Mouse (Mus musculus): ENCODE results near the gene Sfi1.

- TF ChIP-seq POLR2A (IDR thresholded peaks at IDR 0.05; ENCODE audit: borderline replicate concordance, extremely low read depth, insufficient read depth, insufficient read length, poor library complexity, severe bottlenecking) = no peak
- no peak for TF ChIP-seq CTCF (IDR thresholded peaks at IDR 0.05; ENCODE audit: borderline replicate concordance, extremely low read depth, insufficient read depth, insufficient read length)
Measured at GRCm38 (mm10) chr11:3227113-3227512, 33.9 kb upstream of the Sfi1 start.

All from brain, embryonic 14.5 days (tissue).